Mouse (Mus musculus): Measurements from ENCODE around the gene Clta. TPM values are rescaled to one million over a fixed set of nuclear protein-coding genes. Genes with fewer than 3 reads are reported as not detected.

Gene Clta
- total and polyA plus RNA-seq, 3 experiments: 64.6 to 78.6 (median 75.8) TPM

DNA sequence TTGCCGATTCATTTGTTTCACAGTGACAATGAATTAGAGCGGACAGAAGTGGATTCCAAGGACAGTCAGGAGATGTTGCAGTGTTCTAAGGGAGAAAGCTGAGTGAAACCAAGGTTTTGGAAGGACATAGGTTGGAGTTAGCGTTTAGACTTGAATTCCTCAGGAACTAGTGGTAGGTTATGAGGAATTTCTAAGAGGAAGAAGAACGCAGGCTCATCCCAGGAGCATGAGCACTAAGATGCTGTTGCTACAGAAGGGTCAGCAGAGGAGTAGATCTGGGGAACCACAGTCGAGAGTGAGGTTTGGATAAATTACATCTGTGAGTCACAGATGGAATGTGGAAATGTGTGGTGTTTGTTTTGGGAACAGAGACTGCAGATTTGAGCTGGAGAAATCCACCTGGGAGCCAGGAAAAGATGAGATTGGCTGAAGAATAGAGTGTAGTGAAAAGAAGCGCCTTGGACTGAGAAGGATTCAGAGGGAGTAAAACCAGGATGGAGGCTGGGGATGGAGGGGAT, 28.0 kb upstream of the Clta start:
- no peak overlapping the region for H3K9ac ChIP-seq (ENCODE audit: low read depth, low read length)
- H3K79me2 ChIP-seq (replicated peaks; ENCODE audit: control insufficient read depth, insufficient read depth, low read length): no peaks in the 10 kb centered on the region
- H3K27me3 ChIP-seq (ENCODE audit: control insufficient read depth, insufficient read depth, low read length): no peaks in the 10 kb centered on the region
- WGBS: 79% methylated on average over 6 of the region's 6 CpGs
- no peak for TF ChIP-seq EP300 (IDR thresholded peaks at IDR 0.05; ENCODE audit: insufficient read depth, low read depth, low read length)
- no peak for TF ChIP-seq POLR2A (IDR thresholded peaks at IDR 0.05; ENCODE audit: insufficient read depth, low read depth, low read length)
- TF ChIP-seq CTCF (IDR thresholded peaks at IDR 0.05): no peak
- intact Hi-C loops (cut with DNase I): no loop called here
- peaks cover 18% of the 10 kb centered on the region for H3K4me1 ChIP-seq (ENCODE audit: control insufficient read depth, insufficient read depth, low read length)
- no peak overlapping the region for H3K4me3 ChIP-seq
- no peak for DNase-seq
- no peak overlapping the region for H3K27ac ChIP-seq
- no peaks in the 10 kb centered on the region for H3K36me3 ChIP-seq (ENCODE audit: control insufficient read depth, insufficient read depth, low read length)

- no peaks in the 10 kb centered on the region for H3K27me3 ChIP-seq (ENCODE audit: control insufficient read depth, insufficient read depth, low read length)
- no peaks in the 10 kb centered on the region for H3K36me3 ChIP-seq (ENCODE audit: control insufficient read depth, insufficient read depth, low read length)
- 31% methylated on average over 17 of the region's 17 CpGs for WGBS
- peak; percentile 64 to 67 for DNase-seq
- intact Hi-C loops (cut with DNase I): no loop called here
- H3K27ac ChIP-seq: peak overlapping the region; percentile 31; the same call in 1 of the 2 replicates
- TF ChIP-seq POLR2A (IDR thresholded peaks at IDR 0.05; ENCODE audit: insufficient read depth, low read depth, low read length) (no peak), CTCF (IDR thresholded peaks at IDR 0.05) (0 out of 2 replicates have a peak, but pooled peaks have one; percentile 2), EP300 (IDR thresholded peaks at IDR 0.05; ENCODE audit: insufficient read depth, low read depth, low read length) (no peak)
- peaks cover 15% of the 10 kb centered on the region for H3K4me1 ChIP-seq (ENCODE audit: control insufficient read depth, insufficient read depth, low read length)
- no peaks in the 10 kb centered on the region for H3K79me2 ChIP-seq (replicated peaks; ENCODE audit: control insufficient read depth, insufficient read depth, low read length)
- no peak overlapping the region for H3K9ac ChIP-seq (ENCODE audit: low read depth, low read length)
- H3K4me3 ChIP-seq: no peak overlapping the region
Observed at GRCm38 (mm10) chr4:43978521-43979443, 25.5 kb upstream of the Clta start.

DNA sequence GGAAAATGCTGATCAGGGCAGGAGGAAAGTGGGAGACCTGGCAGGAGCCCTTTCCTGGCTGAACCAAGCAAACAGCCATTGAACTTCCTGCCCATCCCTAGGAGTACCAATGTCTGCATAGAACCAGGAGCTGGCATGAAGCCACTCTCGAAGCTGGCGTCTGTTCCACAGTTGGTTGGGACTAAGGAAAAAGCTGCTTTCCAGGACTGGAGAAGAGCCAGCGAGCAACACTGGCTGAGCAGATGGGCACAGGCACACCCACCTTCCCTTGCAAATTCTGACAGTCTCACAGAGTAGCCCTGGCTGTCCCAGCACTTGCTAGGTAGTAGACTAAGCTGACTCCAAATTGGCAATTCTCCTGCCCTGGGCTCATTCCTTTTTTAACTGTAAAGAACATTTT, 24.5 kb upstream of the Clta start:
- no peak for DNase-seq
- Histone ChIP-seq H3K79me2 (replicated peaks; ENCODE audit: control insufficient read depth, insufficient read depth, low read length) (no peaks in the 10 kb centered on the region), H3K9ac (ENCODE audit: low read depth, low read length) (no peak overlapping the region), H3K27ac (no peak overlapping the region), H3K4me1 (ENCODE audit: control insufficient read depth, insufficient read depth, low read length) (peaks cover 15% of the 10 kb centered on the region), H3K4me3 (no peak overlapping the region), H3K27me3 (ENCODE audit: control insufficient read depth, insufficient read depth, low read length) (no peaks in the 10 kb centered on the region), H3K36me3 (ENCODE audit: control insufficient read depth, insufficient read depth, low read length) (no peaks in the 10 kb centered on the region)
- TF ChIP-seq POLR2A (IDR thresholded peaks at IDR 0.05; ENCODE audit: insufficient read depth, low read depth, low read length) (no peak), EP300 (IDR thresholded peaks at IDR 0.05; ENCODE audit: insufficient read depth, low read depth, low read length) (no peak), CTCF (IDR thresholded peaks at IDR 0.05) (no peak)
- whole genome bisulfite sequencing: 42% methylated on average over 3 of the region's 3 CpGs
- intact Hi-C loops (cut with DNase I): loop anchor here (10.0 kb wide), 1 partner anchor 235 kb away; no protein-coding TSS in a partner anchor

DNA sequence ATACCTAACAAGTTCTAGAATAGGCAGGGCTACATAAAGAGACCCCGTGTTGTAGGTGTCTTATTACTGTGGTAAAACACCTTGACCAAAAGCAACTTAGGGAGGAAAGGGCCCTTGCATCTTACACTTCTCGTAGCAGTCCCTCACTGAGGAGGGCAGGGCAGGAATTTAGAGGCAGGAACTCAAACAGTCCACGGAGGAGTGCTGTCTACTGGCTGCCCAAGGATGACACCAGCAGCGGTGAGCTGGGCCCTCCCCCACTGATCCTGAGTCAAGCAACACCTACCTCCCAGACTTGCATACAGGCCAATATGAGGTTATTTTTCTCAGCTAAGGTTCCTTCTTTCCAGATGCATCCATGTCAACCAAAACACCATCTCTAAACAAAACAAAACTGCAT, 24.0 kb upstream of the Clta start:
- no peak overlapping the region for H3K4me3 ChIP-seq
- no peak overlapping the region for H3K27ac ChIP-seq
- no peak for TF ChIP-seq POLR2A (IDR thresholded peaks at IDR 0.05; ENCODE audit: insufficient read depth, low read depth, low read length)
- no peak for TF ChIP-seq EP300 (IDR thresholded peaks at IDR 0.05; ENCODE audit: insufficient read depth, low read depth, low read length)
- TF ChIP-seq CTCF (IDR thresholded peaks at IDR 0.05): no peak
- H3K79me2 ChIP-seq (replicated peaks; ENCODE audit: control insufficient read depth, insufficient read depth, low read length): no peaks in the 10 kb centered on the region
- peaks cover 15% of the 10 kb centered on the region for H3K4me1 ChIP-seq (ENCODE audit: control insufficient read depth, insufficient read depth, low read length)
- no peak overlapping the region for H3K9ac ChIP-seq (ENCODE audit: low read depth, low read length)
- no peaks in the 10 kb centered on the region for H3K27me3 ChIP-seq (ENCODE audit: control insufficient read depth, insufficient read depth, low read length)
- intact Hi-C loops (cut with DNase I): loop anchor here (10.0 kb wide), 1 partner anchor 235 kb away; no protein-coding TSS in a partner anchor
- H3K36me3 ChIP-seq (ENCODE audit: control insufficient read depth, insufficient read depth, low read length): no peaks in the 10 kb centered on the region
- 79% methylated on average over 4 of the region's 4 CpGs for WGBS
- no peak for DNase-seq

DNA sequence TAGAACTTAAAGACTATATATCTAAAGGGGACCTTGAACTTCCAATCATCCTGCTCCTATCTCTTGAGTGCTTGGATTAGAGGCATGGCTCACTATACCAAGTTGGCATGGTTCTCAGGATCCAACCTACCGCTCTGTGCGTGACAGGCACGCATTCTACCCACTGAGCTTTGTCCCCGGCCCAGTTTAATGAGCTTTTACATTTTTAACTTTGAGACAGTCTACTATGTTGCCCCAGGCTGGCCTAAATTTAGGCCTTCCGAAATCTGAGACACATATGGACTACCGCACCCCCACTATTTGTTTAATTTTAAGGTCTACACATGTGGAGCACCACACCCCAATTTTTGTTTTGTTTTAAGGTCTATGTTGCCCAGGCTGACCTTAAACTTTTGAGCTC, 23.4 kb upstream of the Clta start:
- WGBS: 95% methylated on average over 6 of the region's 6 CpGs
- Histone ChIP-seq H3K36me3 (ENCODE audit: control insufficient read depth, insufficient read depth, low read length) (no peaks in the 10 kb centered on the region), H3K4me3 (no peak overlapping the region), H3K9ac (ENCODE audit: low read depth, low read length) (no peak overlapping the region), H3K27ac (no peak overlapping the region), H3K4me1 (ENCODE audit: control insufficient read depth, insufficient read depth, low read length) (peaks cover 15% of the 10 kb centered on the region), H3K27me3 (ENCODE audit: control insufficient read depth, insufficient read depth, low read length) (no peaks in the 10 kb centered on the region), H3K79me2 (replicated peaks; ENCODE audit: control insufficient read depth, insufficient read depth, low read length) (no peaks in the 10 kb centered on the region)
- TF ChIP-seq EP300 (IDR thresholded peaks at IDR 0.05; ENCODE audit: insufficient read depth, low read depth, low read length) (no peak), POLR2A (IDR thresholded peaks at IDR 0.05; ENCODE audit: insufficient read depth, low read depth, low read length) (no peak), CTCF (IDR thresholded peaks at IDR 0.05) (no peak)
- DNase-seq: no peak
- intact Hi-C loops (cut with DNase I): loop anchor here (10.0 kb wide), 1 partner anchor 236 kb away; no protein-coding TSS in a partner anchor

DNA sequence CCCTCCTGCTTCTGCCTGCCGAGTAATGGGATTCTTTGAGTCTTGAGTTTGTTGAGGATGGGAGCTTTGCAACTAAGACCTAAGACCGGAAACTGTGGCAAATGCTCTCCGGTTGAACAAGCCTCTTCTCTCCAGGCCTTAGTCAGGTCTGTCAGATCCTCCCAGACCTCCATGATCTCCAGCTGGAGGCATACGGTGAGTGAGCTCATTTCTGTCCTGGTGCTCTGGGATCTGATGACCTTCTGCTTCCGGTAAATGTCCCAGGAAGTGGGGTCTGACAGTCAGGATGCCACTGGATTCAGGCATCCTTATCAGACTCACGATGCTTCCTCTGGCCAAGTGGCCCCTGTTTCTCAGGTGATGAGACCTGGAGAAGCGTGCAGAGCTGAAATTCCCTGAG, 23.0 kb upstream of the Clta start:
- no peaks in the 10 kb centered on the region for H3K79me2 ChIP-seq (replicated peaks; ENCODE audit: control insufficient read depth, insufficient read depth, low read length)
- H3K4me3 ChIP-seq: no peak overlapping the region
- intact Hi-C loops (cut with DNase I): loop anchor here (10.0 kb wide), 1 partner anchor 236 kb away; no protein-coding TSS in a partner anchor
- TF ChIP-seq EP300 (IDR thresholded peaks at IDR 0.05; ENCODE audit: insufficient read depth, low read depth, low read length) (no peak), POLR2A (IDR thresholded peaks at IDR 0.05; ENCODE audit: insufficient read depth, low read depth, low read length) (no peak), CTCF (IDR thresholded peaks at IDR 0.05) (no peak)
- no peaks in the 10 kb centered on the region for H3K27me3 ChIP-seq (ENCODE audit: control insufficient read depth, insufficient read depth, low read length)
- peaks cover 15% of the 10 kb centered on the region for H3K4me1 ChIP-seq (ENCODE audit: control insufficient read depth, insufficient read depth, low read length)
- 66% methylated on average over 7 of the region's 7 CpGs for WGBS
- no peak overlapping the region for H3K9ac ChIP-seq (ENCODE audit: low read depth, low read length)
- H3K36me3 ChIP-seq (ENCODE audit: control insufficient read depth, insufficient read depth, low read length): no peaks in the 10 kb centered on the region
- no peak for DNase-seq
- no peak overlapping the region for H3K27ac ChIP-seq

Data from heart, adult 2 months (tissue).